Mouse (Mus musculus): ENCODE results near the gene Fstl4. TPM values are rescaled to one million over a fixed set of nuclear protein-coding genes. Genes with fewer than 3 reads are reported as not detected.
A peak's percentile ranks its signal among the peaks of the same experiment; 100 is the strongest.

Gene Fstl4
- polyA plus RNA-seq, 1 experiment from 2014 or later, result 0.95 TPM

- Histone ChIP-seq H3K4me2 (no peak overlapping the region), H3K9me3 (0 out of 2 replicates have a peak, but pooled peaks cover 5% of the 10 kb centered on the region), H3K4me3 (replicated peaks) (no peak overlapping the region), H3K9ac (replicated peaks) (no peak overlapping the region), H3K4me1 (replicated peaks) (no peaks in the 10 kb centered on the region), H3K36me3 (no peaks in the 10 kb centered on the region), H3K27ac (no peak overlapping the region), H3K27me3 (no peaks in the 10 kb centered on the region)
- ATAC-seq (ENCODE audit: insufficient number of reproducible peaks, insufficient read depth, low FRiP score, low TSS enrichment, low read depth), result no peak
- 83% methylated on average over 6 of the region's 6 CpGs for WGBS
These were observed 260.0 kb downstream of the Fstl4 start for GRCm38 (mm10) chr11:53024403-53024802.

DNA sequence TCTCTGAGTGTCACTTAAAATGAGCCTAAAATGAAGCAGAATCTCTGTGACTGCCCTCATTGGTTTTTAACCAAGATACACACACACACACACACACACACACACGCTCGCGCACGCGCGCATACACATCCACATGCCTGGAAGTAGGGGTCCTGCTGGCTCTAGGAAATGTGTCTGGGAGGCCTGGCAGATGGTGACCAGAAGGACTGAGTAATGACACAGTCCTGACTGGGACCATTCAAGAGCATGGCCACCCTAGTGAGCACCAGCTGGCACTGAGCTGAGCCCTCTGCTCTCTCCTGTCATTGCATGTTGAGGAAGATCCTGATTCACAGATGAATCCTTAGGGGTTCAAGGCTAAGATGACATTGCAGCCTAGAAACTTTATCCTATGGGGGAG lies 261.3 kb downstream of the Fstl4 start:
- Histone ChIP-seq H3K9ac (replicated peaks) (no peak overlapping the region), H3K4me1 (replicated peaks) (no peaks in the 10 kb centered on the region), H3K36me3 (no peaks in the 10 kb centered on the region), H3K4me3 (replicated peaks) (no peak overlapping the region), H3K4me2 (no peak overlapping the region), H3K9me3 (0 out of 2 replicates have a peak, but pooled peaks cover 5% of the 10 kb centered on the region), H3K27ac (no peak overlapping the region), H3K27me3 (no peaks in the 10 kb centered on the region)
- ATAC-seq (ENCODE audit: insufficient number of reproducible peaks, insufficient read depth, low FRiP score, low TSS enrichment, low read depth), result no peak
- WGBS, result 96% methylated on average over 6 of the region's 6 CpGs

DNA sequence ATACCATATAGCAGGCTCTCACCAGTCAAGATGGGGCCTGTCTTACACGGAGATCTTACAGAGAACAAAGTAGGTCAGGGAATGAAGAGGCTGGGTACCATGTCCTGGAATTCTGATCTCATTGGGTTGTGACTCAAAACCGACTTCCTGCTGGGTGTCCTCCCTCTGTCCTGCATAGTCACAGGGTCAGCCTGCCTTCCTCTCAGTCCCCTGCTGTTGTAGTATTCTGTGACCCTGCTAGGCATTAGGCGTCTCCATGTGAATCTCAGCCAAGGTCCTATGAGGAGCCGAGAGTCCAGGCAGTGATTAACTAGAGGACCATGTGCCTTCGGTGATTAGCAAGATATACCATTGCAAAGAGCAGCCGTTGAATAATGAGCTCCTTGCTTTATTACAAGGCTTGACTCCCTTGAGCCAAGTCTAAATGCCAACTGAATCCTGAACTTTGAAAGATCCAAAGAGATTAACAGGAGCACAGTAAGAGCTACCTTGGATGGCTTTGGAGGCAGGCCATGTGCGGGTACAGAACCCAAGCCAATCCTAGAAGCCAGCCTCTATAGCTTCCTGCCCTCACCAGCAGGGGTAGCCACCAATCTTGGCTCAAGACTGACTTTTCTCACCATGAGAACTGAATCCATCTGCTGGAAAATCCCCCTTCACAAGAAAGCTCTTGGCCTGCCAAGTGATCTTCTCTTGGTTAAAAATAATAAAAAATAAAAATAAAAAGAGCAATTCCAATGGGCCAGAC lies 264.2 kb downstream of the Fstl4 start:
- H3K27me3 ChIP-seq, result peaks cover 5% of the 10 kb centered on the region; the same call in 1 of the 2 replicates
- H3K4me3 ChIP-seq (replicated peaks), result no peak overlapping the region
- H3K9ac ChIP-seq (replicated peaks), result no peak overlapping the region
- no peaks in the 10 kb centered on the region for H3K4me1 ChIP-seq (replicated peaks)
- no peaks in the 10 kb centered on the region for H3K36me3 ChIP-seq
- ATAC-seq (ENCODE audit: insufficient number of reproducible peaks, insufficient read depth, low FRiP score, low TSS enrichment, low read depth), result no peak
- H3K4me2 ChIP-seq, result no peak overlapping the region
- 0 out of 2 replicates have a peak, but pooled peaks cover 5% of the 10 kb centered on the region for H3K9me3 ChIP-seq
- 77% methylated on average over 7 of the region's 7 CpGs for WGBS
- H3K27ac ChIP-seq, result no peak overlapping the region

DNA sequence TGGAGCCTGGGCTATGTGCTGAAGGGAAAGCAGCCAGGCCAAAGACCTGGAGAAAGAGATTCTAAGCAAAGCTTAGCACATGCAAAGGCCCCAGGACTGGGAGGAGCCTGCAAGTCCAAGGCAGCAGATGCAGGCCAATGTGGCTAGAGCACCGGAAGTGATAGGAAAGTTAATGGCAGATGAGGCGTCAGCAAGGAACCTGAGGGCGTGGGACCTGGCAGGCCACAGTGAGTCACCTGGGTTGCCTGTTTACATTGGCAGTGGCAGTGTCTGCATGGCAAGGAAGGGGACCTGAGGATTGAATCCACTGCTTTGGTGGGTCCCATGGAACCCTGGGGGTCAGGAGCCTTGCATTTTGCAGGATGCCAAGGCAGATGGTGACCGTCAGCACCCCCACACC lies 267.3 kb downstream of the Fstl4 start:
- Histone ChIP-seq H3K9me3 (no peaks in the 10 kb centered on the region), H3K36me3 (no peaks in the 10 kb centered on the region), H3K27ac (no peak overlapping the region), H3K27me3 (peaks cover 5% of the 10 kb centered on the region; the same call in 1 of the 2 replicates), H3K4me2 (no peak overlapping the region), H3K9ac (replicated peaks) (no peak overlapping the region), H3K4me3 (replicated peaks) (no peak overlapping the region), H3K4me1 (replicated peaks) (0 out of 2 replicates have a peak, but pooled peaks cover 3% of the 10 kb centered on the region)
- ATAC-seq (ENCODE audit: insufficient number of reproducible peaks, insufficient read depth, low FRiP score, low TSS enrichment, low read depth), result no peak
- 87% methylated on average over 4 of the region's 4 CpGs for WGBS

GRCm38 (mm10) chr11:53032336-53032735 lies 267.9 kb downstream of the Fstl4 start:
- H3K36me3 ChIP-seq, result no peaks in the 10 kb centered on the region
- H3K4me3 ChIP-seq (replicated peaks), result no peak overlapping the region
- no peak overlapping the region for H3K9ac ChIP-seq (replicated peaks)
- ATAC-seq (ENCODE audit: insufficient number of reproducible peaks, insufficient read depth, low FRiP score, low TSS enrichment, low read depth), result no peak
- no peak overlapping the region for H3K4me2 ChIP-seq
- 33% methylated on average over 4 of the region's 4 CpGs for WGBS
- H3K9me3 ChIP-seq, result no peaks in the 10 kb centered on the region
- H3K27ac ChIP-seq, result no peak overlapping the region
- H3K27me3 ChIP-seq, result peaks cover 5% of the 10 kb centered on the region; the same call in 1 of the 2 replicates
- 0 out of 2 replicates have a peak, but pooled peaks cover 3% of the 10 kb centered on the region for H3K4me1 ChIP-seq (replicated peaks)

GRCm38 (mm10) chr11:53035414-53035813 lies 271.0 kb downstream of the Fstl4 start:
- no peak for ATAC-seq (ENCODE audit: insufficient number of reproducible peaks, insufficient read depth, low FRiP score, low TSS enrichment, low read depth)
- H3K9me3 ChIP-seq, result no peaks in the 10 kb centered on the region
- no peak overlapping the region for H3K4me3 ChIP-seq (replicated peaks)
- 78% methylated on average over 7 of the region's 7 CpGs for WGBS
- peaks cover 8% of the 10 kb centered on the region for H3K27me3 ChIP-seq
- H3K36me3 ChIP-seq, result no peaks in the 10 kb centered on the region
- H3K4me1 ChIP-seq (replicated peaks), result 0 out of 2 replicates have a peak, but pooled peaks cover 3% of the 10 kb centered on the region
- no peak overlapping the region for H3K9ac ChIP-seq (replicated peaks)
- no peak overlapping the region for H3K4me2 ChIP-seq
- H3K27ac ChIP-seq, result no peak overlapping the region

- Histone ChIP-seq H3K4me3 (replicated peaks) (no peak overlapping the region), H3K27me3 (no peaks in the 10 kb centered on the region; the same call in 1 of the 2 replicates), H3K9me3 (no peaks in the 10 kb centered on the region), H3K36me3 (no peaks in the 10 kb centered on the region), H3K4me2 (no peak overlapping the region), H3K9ac (replicated peaks) (no peak overlapping the region), H3K4me1 (replicated peaks) (peaks cover 16% of the 10 kb centered on the region), H3K27ac (no peak overlapping the region)
- ATAC-seq (ENCODE audit: insufficient number of reproducible peaks, insufficient read depth, low FRiP score, low TSS enrichment, low read depth), result no peak
- 62% methylated on average over 6 of the region's 6 CpGs for WGBS
These were observed 282.4 kb downstream of the Fstl4 start for GRCm38 (mm10) chr11:53046850-53047249.

DNA sequence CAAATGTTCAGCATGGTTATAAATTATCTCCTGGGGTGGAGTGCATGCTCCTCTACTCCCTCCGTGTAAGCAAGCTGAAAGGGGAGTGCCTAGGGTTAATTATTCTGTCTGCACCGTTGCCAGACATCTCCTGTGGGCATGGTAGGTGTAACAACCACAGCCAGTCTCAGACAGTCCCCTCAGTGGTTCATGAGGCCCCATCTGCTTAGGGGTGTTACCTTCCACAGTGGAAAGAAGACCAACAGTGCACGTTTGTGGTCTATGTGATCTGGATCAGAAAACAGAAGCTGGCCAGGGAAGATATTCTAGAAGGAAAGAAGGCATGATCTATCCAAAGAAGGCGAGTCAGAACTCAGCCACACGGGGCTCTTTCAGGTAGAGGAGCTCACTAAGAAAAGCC lies 289.7 kb downstream of the Fstl4 start:
- WGBS, result 55% methylated on average over 5 of the region's 5 CpGs
- peaks cover 5% of the 10 kb centered on the region; the same call in 1 of the 2 replicates for H3K27me3 ChIP-seq
- H3K9ac ChIP-seq (replicated peaks), result no peak overlapping the region
- no peak for ATAC-seq (ENCODE audit: insufficient number of reproducible peaks, insufficient read depth, low FRiP score, low TSS enrichment, low read depth)
- no peaks in the 10 kb centered on the region for H3K36me3 ChIP-seq
- H3K4me1 ChIP-seq (replicated peaks), result peaks cover 20% of the 10 kb centered on the region
- H3K27ac ChIP-seq, result no peak overlapping the region
- H3K4me3 ChIP-seq (replicated peaks), result no peak overlapping the region
- no peaks in the 10 kb centered on the region for H3K9me3 ChIP-seq
- no peak overlapping the region for H3K4me2 ChIP-seq

GRCm38 (mm10) chr11:53055896-53056295 lies 291.5 kb downstream of the Fstl4 start:
- no peak overlapping the region for H3K4me3 ChIP-seq (replicated peaks)
- H3K27me3 ChIP-seq, result peaks cover 5% of the 10 kb centered on the region; the same call in 1 of the 2 replicates
- H3K36me3 ChIP-seq, result no peaks in the 10 kb centered on the region
- 84% methylated on average over 6 of the region's 6 CpGs for whole genome bisulfite sequencing
- no peak overlapping the region for H3K4me2 ChIP-seq
- H3K9ac ChIP-seq (replicated peaks), result no peak overlapping the region
- H3K4me1 ChIP-seq (replicated peaks), result peaks cover 35% of the 10 kb centered on the region
- ATAC-seq (ENCODE audit: insufficient number of reproducible peaks, insufficient read depth, low FRiP score, low TSS enrichment, low read depth), result no peak
- H3K9me3 ChIP-seq, result no peaks in the 10 kb centered on the region
- H3K27ac ChIP-seq, result no peak overlapping the region

DNA sequence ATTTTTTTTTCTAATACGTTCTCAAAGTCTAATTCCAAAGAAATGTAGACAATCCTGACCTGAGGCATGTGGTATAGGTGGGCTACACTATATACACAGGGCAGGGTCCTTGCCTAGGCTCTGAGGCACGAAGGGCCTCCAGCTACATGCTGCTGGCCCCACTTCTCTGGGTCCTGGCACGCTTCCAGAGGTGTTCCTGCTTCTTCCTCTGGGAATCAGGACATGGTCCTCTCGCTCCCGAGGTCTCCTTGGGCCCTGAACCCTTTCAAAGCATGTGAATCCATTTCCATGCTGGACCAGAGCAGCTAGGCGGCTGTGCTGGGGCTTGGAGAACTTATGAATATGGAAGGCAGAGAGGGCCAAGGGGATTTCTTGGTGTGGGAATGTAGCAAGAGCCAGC lies 292.3 kb downstream of the Fstl4 start:
- Histone ChIP-seq H3K4me2 (no peak overlapping the region), H3K27me3 (peaks cover 5% of the 10 kb centered on the region; the same call in 1 of the 2 replicates), H3K27ac (no peak overlapping the region), H3K36me3 (no peaks in the 10 kb centered on the region), H3K4me1 (replicated peaks) (peaks cover 42% of the 10 kb centered on the region), H3K9ac (replicated peaks) (no peak overlapping the region), H3K4me3 (replicated peaks) (no peak overlapping the region), H3K9me3 (no peaks in the 10 kb centered on the region)
- ATAC-seq (ENCODE audit: insufficient number of reproducible peaks, insufficient read depth, low FRiP score, low TSS enrichment, low read depth), result no peak
- 84% methylated on average over 6 of the region's 6 CpGs for WGBS

GRCm38 (mm10) chr11:53057821-53058553 lies 293.6 kb downstream of the Fstl4 start:
- ATAC-seq (ENCODE audit: insufficient number of reproducible peaks, insufficient read depth, low FRiP score, low TSS enrichment, low read depth), result no peak
- H3K4me2 ChIP-seq, result peak overlapping the region; percentile 35

More at GRCm38 (mm10) chr11:53057821-53058553, 293.6 kb downstream of the Fstl4 start:
- Histone ChIP-seq H3K4me3 (replicated peaks) (no peak overlapping the region), H3K27ac (no peak overlapping the region), H3K9ac (replicated peaks) (no peak overlapping the region), H3K4me1 (replicated peaks) (peaks cover 45% of the 10 kb centered on the region), H3K27me3 (peaks cover 11% of the 10 kb centered on the region; the same call in 1 of the 2 replicates), H3K36me3 (no peaks in the 10 kb centered on the region), H3K9me3 (no peaks in the 10 kb centered on the region)
- WGBS, result 76% methylated on average over 17 of the region's 17 CpGs

All from limb, embryonic 12.5 days (tissue).